Mouse (Mus musculus): ENCODE measurements around the gene Snap47.

Snap47 gene

DNA sequence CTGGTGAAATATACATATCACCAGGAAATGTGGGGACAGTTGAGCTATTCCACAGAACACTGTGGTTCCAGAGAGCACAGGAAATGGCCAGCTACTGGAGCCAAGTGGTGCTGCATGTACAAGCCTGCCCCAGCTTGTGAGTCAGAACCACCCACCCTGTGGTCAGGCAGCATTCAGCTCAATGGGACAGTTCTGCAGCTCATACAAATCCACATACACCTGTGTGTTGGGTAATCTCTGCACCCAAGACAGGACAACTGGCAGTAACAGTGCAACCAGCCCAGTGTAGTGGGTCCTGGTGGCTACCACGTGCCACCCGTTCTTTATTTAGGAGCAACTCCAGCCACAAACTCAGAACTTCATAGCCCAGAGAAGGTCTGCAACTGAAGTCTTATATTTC, 29.0 kb downstream of the Snap47 start:
- no peak for DNase-seq (ENCODE audit: low read depth, low spot score)

DNA sequence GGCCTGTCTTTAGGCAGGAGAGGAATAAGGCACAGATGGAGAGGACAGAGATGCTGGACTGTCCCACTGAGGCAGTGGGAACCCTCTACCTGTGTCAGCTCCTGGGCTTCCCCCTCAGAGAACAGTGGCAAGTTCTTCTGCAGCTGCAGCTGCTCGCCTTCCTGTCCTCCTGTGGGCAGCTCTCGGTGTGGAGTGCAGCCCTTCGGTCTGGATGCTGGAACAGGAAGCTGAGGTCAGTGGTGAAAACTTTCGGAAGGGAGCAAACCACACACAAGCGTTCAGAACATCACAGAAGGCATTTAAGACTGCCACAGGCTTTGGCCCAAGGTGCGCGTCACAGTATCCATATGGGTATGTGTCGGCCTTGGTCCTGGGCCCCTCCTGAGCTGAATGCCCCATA, 29.6 kb downstream of the Snap47 start:
- DNase-seq (ENCODE audit: low read depth, low spot score), result no peak

DNA sequence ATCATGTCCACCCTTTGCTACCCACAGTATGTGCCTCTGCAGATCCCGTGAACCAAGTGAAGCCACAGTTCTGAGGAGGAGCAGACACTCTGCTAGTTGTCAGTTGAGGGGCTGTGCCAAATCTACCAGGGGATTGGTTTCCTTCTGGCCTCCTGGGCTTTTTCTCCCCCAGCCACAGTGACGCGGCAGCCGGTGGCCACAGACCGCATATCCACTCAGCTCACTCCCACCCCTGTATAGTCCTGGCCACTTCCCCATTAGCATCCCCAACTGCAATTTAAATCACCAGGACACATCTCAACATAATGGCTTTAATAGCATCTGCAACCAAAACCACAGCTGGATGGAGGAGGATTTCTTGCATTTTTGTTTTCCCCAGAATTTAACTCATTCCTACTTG, 32.3 kb downstream of the Snap47 start:
- DNase-seq (ENCODE audit: low read depth, low spot score), result no peak

GRCm38 (mm10) chr11:59412999-59413863, 37.8 kb downstream of the Snap47 start:
- DNase-seq (ENCODE audit: low read depth, low spot score), result peak; percentile 48

- DNase-seq (ENCODE audit: low read depth, low spot score), result no peak
Observed at GRCm38 (mm10) chr11:59412058-59412457, 38.9 kb downstream of the Snap47 start.

DNA sequence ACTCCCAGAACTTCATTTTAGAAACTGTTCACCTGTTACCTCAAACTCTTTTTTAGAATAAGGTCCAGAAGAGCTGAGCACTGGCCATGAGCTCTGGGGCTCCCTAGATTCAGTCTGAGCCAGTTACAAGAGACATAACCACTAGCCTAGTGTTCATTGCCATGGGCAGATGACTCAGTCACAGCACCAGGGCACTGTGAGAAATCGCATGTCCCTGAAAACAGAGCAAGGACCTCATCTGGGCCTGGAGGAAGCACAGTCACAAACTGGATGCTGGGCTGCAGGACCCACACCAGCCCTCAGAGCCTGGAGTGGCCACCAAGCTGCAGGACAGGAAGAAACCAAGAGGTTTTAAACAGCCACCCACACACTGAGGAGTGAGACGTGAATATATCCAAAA, 40.1 kb downstream of the Snap47 start:
- DNase-seq (ENCODE audit: low read depth, low spot score), result no peak

DNA sequence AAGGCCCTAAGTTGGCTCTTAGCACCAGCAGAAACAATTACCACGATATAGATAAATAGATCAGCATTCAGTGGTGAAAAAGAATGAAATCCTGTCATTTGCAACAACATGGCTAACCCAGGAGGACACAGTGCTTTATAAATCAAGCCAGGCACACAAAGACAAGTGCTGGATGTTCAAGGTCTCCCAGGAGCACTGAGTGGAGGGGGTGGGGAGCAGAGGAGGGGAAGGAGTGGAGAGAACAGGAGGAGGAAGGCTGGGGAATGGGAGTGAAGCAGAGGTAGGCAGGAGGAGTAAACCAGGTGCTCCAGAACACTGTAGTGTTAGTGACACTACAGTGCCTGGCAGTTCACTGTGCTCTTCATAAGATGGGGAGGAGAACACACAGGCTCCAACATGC, 45.2 kb downstream of the Snap47 start:
- no peak for DNase-seq (ENCODE audit: low read depth, low spot score)

- DNase-seq (ENCODE audit: low read depth, low spot score), result no peak
Observed at GRCm38 (mm10) chr11:59400876-59401275, 50.1 kb downstream of the Snap47 start.

DNA sequence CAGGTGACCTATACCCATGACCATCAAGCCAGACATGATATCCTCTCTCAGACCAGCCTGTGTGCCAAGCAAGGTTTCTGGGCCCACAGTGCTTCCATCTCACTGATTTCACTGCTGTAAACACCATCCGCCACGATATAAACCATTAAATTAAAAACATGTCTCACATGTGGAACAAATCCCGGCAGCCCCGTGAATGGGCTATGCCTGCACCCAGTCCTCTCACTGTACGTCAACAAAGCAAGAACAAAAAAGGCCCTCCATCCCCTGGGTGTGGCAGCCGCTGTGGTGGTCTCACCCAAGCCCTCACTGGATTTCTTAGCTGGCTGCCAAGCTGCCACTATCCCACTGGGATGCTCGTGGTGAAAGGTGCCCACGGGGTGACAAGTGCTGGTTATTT, 51.2 kb downstream of the Snap47 start:
- no peak for DNase-seq (ENCODE audit: low read depth, low spot score)

DNA sequence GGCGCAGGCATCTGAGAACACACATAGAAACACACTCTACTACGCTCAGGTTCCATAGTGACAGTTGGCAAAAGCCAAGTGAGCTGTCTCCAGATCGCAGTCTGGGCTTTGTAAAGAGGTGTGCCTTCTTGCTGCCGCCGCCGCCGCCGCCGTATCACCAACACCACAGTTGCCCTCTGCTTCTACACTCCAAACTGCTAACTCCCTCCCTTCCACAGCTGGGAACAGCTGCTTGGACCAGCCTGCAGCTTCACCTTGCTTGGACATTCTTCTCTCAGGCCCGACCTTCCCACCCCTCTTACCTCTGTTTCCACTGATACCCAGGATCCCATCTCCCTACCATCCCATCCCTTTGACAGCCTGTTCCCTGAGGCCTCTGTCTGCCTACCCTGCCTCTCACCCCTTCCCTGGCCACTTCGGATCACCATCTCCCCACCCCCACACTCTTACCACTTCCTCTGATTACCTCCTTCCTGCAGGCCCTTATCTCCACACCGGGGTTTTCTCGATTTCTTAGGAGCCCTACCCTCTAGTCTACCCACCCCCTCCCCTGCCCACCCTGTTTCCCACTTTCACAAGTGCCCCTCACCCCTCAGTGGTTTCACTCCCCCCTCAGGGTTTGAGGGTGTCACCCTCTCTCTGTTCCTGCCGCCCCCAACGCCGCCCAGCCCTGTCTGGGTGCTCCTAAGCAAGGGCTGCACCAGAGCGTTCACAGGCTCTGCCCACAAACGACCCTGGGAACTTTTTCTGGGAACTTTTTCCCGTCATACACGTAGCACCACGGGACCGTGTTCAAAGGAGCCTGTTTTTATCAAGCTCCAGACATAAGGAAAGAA, 53.2 kb downstream of the Snap47 start:
- DNase-seq (ENCODE audit: low read depth, low spot score), result no peak

GRCm38 (mm10) chr11:59394451-59394850, 56.5 kb downstream of the Snap47 start:
- DNase-seq (ENCODE audit: low read depth, low spot score), result no peak

- DNase-seq (ENCODE audit: low read depth, low spot score), result no peak
Observed at GRCm38 (mm10) chr11:59393591-59393990, 57.4 kb downstream of the Snap47 start.

DNA sequence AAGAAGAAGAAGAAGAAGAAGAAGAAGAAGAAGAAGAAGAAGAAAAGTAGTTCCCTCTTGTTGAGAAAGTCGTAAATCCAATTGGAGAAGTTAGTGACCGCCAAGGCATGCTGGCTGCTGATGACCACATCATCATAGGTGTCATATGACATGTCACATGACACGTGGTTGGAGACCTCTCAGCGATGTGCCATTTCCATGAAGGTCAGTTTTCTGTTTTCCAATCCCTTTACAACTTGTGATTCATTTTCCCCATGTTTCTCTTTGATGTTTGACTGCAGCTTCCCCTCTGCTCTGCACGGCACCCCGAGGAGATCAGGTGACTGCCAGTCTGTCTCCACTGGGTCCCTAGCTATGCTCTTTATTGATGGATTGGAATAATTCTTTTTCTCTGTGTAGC, 58.7 kb downstream of the Snap47 start:
- no peak for DNase-seq (ENCODE audit: low read depth, low spot score)

- no peak for DNase-seq (ENCODE audit: low read depth, low spot score)
Observed at GRCm38 (mm10) chr11:59390470-59390869, 60.5 kb downstream of the Snap47 start.

DNA sequence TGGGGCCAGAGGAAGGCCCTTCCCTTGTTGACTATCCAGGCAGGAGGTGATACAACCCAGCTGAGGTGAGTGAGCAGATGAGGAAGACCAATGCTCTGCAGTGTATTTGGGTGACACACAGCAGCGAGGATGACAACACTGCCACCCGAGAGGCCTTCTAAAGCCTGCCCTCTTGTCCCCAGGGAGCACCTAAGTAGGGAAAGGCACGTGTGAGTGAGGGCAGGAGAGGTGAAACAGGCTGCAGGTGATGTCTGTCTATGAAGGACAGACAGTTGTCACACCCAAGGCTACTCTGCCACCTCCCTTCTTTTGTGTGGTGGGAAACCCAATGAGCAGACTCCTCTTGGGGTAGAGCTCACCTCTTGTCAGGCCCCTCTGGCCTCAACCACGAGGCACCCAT, 61.4 kb downstream of the Snap47 start:
- DNase-seq (ENCODE audit: low read depth, low spot score), result no peak

DNA sequence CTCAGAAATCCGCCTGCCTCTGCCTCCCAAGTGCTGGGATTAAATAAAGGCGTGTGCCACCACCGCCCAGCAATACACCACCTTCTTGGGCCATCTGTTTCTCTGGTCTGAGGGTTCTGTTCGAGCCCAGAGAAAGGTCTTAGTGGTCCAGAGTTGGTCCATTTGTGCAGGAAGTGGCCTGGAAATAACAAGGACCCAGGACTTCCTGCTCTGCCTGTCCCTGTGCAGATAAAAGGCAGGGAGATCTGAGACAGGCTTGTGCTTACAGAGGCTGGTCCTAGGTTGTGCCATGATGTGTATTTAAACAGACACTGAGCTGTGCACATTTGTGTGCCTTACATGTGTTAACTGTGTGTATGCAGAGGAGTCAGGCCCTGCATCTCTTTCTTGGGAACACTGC, 62.2 kb downstream of the Snap47 start:
- no peak for DNase-seq (ENCODE audit: low read depth, low spot score)

DNA sequence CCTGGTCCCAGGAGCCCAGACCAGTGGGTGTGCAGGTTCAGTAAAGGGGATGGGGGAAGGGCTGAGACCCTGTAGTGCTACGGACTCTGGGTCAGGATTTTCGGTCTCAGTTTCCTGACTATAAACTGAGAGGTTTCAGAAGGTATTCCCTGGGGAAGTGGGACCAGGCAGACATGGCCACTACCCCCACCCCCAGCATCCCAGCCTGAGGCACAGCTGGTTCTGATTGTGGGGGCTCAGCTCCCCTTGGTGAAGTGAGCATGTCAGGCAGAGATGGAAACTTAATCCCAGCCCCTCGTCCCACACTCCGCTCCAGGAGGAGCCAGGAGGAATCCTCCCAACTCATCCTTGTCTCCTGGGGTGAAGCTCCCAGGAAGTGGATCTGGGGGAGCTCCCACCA, 63.5 kb downstream of the Snap47 start:
- DNase-seq (ENCODE audit: low read depth, low spot score), result no peak

DNA sequence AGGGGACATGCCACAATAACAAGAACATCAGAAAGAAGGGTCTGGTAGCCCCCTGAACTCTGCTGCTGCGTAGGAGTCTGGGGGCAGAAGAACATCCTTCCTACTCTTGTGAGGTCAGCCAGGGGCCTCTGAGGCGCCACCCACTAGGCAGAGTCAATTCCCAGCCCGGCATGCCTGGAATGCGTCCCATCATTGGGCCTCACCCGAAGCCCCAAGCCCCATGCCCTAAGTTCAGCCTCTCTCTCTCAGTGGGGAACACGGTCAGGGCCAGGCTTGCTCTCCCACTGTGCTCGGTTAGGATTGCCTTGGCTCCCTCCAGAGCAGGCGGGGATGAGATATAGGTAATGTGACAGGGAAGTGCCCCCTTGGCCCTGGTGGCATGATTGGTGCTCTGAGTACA, 65.9 kb downstream of the Snap47 start:
- DNase-seq (ENCODE audit: low read depth, low spot score), result no peak

DNA sequence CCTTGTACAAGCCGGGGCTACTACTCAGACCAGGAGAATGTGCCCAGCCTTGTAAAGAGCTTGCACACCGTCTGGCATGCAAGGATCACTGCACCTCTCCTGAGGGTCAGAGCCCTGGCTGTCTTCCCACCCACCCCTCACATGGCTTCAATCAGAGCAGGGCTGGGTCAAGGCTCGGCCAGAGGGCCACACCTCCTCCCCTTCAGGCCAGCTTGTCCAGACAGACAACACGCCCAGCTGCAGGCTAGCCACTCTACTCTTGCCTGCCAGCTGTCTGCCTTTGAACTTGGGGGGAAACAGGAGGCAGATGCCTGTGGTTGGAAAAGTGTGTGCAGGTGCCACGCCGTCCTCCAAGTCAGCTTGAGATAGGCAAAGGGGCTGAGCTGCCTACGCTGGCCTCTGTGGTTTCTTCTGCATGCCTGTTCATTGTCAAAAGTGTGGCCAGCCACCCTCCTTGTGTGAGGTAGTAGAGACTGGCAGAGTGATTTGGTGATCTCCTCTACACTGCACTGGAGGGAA, 66.5 kb downstream of the Snap47 start:
- DNase-seq (ENCODE audit: low read depth, low spot score), result no peak

- DNase-seq (ENCODE audit: low read depth, low spot score), result no peak
Observed at GRCm38 (mm10) chr11:59379547-59379946, 71.4 kb downstream of the Snap47 start.

DNA sequence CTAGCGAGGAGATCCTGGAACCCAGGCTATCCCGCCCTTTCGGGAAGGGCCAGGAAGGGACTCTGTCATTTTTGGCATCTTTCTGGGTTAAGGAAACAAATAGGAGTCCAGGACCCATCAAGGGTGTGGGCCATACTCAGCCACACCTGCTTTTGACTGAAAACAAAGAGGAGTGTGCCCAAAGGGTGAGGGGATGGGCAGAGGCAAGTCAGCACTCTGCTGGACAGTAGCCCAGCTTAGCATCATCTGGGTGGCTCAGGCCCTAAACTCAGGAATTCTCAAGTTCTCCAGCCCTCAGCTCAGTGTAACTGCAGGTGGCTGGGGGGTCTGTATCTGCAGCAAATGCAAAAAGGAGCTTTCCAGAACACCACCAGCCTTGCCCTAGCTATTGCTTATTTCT, 73.0 kb downstream of the Snap47 start:
- no peak for DNase-seq (ENCODE audit: low read depth, low spot score)

GRCm38 (mm10) chr11:59375475-59375874, 75.5 kb downstream of the Snap47 start, which contains the start of gene Prss38:
TSS of gene Prss38 (minus strand) at chr11:59375657.
- no peak for DNase-seq (ENCODE audit: low read depth, low spot score)

DNA sequence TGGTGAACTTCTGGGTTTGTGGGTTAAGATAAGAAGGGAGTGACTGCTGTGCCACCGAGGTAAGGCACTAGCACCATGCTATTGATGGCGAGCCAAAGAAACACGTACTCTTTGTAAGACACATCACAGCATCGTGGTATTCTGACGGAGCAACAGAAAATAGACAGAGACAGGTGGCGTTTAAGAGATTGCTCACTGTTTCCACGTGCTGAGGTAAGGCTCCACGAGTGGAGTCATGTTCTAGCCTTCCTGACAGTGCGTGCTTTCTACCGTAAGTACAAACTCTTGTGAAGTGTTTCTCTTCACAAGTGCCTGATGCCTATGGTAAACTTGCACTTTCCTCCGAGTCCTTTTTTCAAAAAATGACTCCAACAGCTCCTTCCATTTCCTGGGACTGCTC, 81.1 kb downstream of the Snap47 start:
- no peak for DNase-seq (ENCODE audit: low read depth, low spot score)

Data from telencephalon, adult 2 months (tissue).